Mouse (Mus musculus): ENCODE measurements around the gene Hyal2.
"Not testable (repeated sequence)": the region's sequence is repeated elsewhere in the genome, so short reads cannot be mapped to it uniquely, and the experiment has no call there.

The Hyal2 gene

DNA sequence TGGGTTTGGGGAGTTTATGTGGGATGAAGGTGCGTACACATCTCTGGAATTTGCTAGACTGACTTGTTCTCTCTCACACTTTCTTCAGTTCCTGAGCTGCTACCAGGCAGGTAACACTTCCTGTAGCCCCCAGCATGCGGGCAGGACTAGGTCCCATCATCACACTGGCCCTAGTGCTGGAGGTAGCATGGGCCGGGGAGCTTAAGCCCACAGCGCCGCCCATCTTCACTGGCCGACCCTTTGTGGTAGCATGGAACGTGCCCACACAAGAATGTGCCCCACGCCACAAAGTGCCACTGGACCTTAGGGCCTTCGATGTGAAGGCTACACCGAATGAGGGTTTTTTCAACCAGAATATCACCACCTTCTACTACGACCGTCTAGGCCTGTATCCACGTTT, 2.3 kb downstream of the Hyal2 start:
- no peak for DNase-seq (ENCODE audit: low spot score)

DNA sequence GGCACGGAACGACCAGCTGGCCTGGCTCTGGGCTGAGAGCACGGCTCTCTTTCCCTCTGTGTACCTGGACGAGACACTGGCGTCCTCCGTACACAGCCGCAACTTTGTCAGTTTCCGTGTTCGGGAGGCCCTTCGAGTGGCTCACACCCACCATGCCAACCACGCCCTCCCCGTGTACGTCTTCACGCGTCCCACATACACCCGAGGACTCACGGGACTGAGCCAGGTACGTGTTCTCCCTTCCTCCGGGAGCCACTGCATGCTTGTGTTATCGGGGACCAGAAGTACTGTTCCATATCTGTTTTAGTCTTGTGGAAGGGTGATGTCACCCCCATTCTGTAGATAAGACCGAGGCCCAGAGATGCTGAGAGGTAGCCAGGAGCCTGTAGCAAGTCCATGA, 3.1 kb downstream of the Hyal2 start:
- no peak for DNase-seq (ENCODE audit: low spot score)

DNA sequence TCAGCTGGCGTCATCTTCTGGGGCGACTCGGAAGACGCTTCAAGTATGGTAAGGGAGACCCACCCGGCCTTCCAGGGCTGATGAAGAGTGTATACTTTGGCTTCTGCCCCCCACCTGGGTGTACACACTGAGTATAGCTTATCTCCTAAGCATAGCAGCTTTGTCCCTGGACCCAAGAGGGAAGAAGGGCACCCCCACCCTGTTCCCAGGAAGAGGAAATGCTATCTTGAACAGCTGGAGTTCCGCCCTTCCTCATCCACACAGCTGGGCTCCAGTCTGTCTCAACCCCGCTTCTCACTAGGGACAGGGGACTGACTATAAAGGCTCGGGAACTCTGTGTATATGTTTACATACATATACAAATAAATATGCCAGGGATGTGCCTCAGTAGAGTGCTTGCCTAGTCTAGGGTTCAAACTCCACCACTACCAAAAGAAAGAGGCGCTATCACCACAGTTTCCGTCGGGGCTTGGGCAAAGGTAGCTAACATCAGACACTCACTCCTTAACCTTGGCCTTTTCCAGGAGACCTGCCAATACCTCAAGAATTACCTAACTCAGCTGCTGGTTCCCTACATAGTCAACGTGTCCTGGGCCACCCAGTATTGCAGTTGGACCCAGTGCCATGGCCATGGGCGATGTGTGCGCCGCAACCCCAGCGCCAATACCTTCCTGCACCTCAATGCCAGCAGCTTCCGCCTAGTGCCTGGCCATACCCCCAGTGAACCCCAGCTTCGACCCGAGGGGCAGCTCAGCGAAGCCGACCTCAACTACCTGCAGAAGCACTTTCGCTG, 4.0 kb downstream of the Hyal2 start:
- no peak for DNase-seq (ENCODE audit: low spot score)

DNA sequence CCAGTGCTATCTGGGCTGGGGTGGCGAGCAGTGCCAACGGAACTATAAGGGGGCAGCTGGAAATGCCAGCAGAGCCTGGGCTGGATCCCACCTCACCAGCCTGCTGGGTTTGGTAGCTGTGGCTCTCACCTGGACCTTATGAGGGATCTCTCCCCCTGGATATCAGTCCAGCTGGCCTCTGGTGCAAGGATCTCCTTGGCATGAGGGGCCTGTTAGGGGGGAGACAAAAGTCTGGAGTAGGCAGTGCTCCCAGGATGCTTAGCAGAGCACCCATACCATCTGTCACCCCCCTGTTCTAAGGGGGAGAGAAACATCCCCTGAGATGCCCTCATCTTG, 4.5 kb downstream of the Hyal2 start:
- DNase-seq (ENCODE audit: low spot score): no peak

DNA sequence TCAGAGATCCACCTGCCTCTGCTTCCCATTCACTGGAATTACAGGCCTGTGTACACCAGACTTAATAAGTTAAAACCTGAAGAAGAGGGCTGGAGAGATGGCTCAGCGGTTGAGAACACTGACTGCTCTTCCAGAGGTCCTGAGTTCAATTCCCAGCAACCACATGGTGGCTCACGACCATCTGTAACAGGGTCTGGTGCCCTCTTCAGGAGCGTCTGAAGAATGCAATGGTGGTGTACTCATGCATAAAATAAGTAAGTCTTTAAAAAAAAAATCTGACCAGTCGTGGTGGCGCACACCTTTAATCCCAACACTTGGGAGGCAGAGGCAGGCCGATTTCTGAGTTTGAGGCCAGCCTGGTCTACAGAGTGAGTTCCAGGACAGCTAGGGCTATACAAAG, 6.0 kb downstream of the Hyal2 start:
- not testable (repeated sequence) for DNase-seq (ENCODE audit: low spot score)

DNA sequence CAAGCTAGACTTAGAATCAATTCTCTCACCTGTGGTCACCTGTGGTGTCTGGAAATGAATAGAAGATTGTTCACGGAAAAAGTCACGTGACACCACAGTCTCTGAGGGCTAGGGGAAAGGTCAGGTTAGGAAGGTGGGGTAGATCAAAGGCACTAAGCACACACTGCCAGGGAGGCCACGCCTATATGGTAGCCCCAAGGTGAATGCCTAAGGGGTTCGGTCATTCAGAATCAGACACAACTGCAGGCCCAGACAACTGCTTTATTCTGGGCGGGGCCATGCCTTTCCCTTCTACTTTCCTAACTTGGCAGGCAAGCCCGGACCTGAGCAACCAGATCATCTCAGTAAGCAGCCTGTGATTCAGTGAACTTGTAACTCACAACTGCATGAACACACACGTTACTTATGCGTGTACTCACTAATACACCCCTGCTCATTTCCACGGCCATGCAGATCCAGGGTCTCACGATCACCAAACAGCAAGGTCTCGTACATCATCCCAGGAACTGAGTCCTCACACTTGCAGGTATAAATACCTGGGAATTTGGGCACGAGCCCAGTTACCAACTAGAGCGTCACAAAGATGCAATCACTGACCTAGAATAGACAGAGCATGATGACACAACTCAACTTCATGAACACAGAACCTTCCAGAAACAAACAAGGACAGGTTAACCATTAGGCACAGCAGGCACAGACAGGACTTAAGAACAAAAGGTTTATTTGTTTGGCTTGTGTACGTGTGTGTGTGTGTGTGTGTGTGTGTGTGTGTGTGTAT, 8.0 kb downstream of the Hyal2 start:
- DNase-seq (ENCODE audit: low spot score): no peak

DNA sequence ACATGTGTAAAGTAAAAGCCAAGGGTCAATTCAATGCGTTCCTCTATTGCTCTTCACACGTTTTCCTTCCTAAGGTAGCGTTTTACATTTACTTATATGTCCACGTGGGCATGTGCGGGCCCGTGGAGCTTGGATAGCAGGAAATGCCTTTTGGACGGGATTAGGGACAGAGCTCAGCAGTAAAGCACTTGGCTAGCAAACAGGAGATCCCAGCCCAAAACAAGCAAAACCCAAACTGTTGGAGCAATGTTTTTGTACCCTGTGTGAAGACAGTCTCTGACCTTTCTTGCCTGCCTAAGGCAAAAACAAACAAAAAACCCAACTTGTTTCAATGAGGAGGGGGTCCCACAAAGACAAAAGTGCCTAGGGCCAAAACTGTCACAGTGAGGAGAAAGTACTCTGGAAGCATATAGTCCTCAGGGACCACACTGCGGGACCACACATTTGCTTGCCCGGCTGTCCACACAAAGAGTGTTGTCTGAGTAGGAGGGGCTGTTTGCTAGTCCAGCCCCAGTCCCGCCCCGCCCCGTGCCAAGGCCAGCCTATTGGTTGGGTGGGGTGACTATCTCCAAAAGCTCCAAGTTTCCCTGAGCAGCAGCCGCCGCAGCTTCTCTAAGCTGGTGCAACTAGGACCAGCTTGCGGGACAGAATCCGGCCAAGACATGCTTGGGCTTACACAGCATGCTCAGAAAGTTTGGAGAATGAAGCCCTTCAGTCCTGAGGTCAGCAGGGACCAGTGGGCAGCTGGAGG, 8.8 kb downstream of the Hyal2 start, which contains the start of gene Hyal1:
Gene Hyal1 (plus strand): TSS at position 571 of the 751 bp plus-strand sequence.
- peak; percentile 73 for DNase-seq (ENCODE audit: low spot score)

DNA sequence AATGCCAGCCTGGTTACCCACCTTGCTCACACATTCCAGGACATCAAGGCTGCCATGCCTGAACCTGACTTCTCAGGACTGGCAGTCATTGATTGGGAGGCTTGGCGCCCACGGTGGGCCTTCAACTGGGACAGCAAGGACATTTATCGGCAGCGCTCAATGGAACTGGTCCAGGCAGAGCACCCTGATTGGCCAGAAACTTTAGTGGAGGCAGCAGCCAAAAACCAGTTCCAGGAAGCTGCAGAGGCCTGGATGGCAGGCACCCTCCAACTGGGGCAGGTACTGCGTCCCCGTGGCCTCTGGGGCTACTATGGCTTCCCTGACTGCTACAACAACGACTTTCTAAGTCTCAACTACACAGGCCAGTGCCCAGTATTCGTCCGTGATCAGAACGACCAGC, 10.1 kb downstream of the Hyal2 start:
- no peak for DNase-seq (ENCODE audit: low spot score)

DNA sequence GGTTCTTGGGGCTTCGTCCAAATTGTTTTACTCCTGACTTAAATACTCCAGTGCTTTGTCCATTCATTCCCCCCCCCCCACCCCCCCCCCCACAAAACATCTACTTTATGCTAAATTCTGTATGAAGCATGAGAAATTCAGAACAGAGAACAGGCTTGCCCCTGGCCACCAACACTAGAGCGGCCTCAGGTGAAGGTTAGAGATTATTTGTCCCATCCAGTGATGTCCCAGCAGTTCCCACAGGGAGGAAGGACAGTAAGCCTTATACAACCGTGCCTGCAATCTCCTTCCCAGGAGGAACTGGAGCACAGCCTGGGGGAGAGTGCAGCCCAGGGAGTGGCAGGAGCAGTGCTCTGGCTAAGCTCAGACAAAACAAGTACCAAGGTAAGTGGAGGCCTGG, 10.8 kb downstream of the Hyal2 start, which contains the start of gene Naa80:
Gene Naa80 (plus strand): TSS at position 301 of the 400 bp plus-strand sequence.
- DNase-seq (ENCODE audit: low spot score): no peak

DNA sequence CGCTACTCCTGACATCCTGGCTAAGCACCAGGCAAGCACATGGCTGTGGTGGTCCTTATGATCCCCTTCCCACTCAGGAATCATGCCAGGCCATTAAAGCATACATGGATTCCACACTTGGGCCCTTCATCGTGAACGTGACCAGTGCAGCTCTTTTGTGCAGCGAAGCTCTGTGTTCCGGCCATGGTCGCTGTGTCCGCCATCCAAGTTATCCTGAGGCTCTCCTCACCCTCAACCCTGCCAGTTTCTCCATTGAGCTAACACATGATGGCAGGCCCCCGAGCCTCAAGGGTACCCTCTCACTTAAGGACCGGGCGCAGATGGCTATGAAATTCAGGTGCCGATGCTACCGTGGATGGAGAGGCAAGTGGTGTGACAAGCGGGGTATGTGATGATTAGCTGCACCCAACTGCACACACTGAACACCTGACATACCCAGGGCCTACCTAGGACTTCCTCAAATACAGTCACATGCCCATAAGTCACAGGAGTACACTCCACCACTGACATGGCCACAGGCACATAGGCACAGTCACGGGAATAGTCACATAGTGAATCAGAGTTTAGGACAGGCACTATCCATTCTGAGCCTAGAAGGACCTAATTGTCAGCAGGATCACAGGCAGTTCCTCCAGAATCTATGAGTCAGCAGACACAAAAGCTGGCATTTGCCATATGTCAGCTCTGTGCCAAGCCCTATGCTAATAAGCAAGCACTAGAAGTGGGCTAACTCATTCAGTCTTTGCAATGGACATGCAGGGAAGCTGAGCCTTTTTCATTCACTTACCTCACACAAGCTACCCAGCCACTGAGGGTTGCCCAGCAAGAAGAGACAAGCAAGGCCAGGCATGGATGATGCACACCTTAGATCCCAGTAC, 11.5 kb downstream of the Hyal2 start:
- no peak for DNase-seq (ENCODE audit: low spot score)

DNA sequence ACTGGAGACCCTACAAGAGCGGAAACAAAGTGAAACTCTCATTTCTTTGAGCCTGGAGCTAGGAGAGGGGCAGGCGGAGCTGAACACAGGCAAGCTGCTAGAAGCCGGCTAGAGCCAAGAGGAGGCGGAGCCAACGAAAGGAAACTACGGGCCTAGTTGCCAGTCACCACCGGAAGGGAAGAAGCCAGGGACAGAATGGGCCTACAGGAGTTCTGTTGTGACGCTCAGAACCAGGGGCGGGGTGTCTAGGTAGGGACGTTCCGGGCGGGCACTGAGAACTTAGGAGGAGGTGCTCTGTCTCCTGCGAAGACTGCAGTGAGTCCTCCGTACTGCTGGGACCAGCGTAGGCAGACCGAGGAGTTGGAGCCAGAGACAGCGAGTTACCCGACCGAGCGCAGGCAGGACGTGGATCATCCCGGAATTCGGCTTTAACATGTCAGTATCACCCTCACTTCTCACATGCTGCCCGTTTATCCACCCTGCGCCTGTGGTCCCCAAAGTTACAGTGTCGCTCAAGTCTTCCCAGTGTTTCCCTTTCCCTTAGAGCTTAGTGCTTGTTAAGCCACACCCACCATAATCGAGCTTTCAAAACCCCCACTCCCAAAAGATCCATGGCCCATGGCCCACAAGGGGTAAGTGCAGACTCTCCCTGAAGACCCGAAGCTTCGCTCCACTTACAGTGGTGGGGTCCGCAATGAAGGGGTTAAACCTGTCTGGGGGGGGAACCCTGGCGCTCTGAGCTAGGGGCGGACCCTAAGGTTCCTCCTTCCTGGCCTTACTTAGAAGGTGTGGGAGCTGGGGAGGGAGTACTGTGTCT, 13.0 kb downstream of the Hyal2 start, which contains the start of gene Hyal3:
Gene Hyal3 (plus strand): TSS at position 318 of the 817 bp plus-strand sequence.
- peak; percentile 87 for DNase-seq (ENCODE audit: low spot score)

DNA sequence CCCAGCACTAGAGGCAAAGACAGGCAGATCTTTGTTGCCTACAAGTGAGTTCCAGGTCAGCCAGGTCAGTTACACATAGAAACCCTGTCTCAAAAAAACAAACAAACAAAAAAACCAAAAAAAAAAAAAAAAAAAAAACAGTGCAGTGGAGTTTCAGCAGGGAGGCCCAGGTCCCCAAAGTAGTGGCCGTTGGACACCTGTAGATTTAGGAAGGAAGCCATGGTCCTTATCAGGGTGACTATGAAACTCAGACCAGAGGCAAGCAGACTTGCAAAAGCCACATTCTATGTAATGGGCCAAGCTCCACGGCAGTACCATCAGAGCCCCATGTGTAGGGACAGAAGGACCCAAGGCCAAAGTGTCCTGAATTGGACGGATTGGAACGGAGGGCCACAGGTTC, 13.8 kb downstream of the Hyal2 start:
- no peak for DNase-seq (ENCODE audit: low spot score)

DNA sequence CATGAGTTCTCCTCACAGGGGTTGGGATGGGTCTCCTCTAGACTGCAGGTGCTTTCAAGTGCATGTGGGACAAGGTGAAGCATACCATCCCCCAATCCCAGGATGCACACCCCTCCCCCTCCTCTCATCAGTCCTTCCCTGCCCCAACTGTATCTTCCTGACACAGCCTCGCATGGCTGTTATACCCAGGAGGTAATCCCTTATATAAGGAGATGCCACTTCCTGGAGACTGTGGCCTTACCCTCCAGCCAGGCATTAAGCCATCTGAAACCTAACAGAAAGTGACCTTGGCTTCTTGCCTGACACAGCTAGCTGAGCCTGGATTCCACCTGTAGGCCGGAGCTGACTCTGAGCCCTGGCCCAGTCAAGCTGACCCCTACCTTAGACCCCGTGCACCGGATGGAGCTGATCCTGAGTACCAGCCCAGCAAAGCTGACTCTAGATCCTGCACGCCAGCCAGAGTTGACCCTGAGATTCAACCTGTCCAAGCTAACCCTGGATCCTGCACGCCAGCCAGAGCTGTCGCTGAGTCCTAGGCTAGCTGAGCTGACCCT, 14.8 kb downstream of the Hyal2 start:
- no peak for DNase-seq (ENCODE audit: low spot score)

DNA sequence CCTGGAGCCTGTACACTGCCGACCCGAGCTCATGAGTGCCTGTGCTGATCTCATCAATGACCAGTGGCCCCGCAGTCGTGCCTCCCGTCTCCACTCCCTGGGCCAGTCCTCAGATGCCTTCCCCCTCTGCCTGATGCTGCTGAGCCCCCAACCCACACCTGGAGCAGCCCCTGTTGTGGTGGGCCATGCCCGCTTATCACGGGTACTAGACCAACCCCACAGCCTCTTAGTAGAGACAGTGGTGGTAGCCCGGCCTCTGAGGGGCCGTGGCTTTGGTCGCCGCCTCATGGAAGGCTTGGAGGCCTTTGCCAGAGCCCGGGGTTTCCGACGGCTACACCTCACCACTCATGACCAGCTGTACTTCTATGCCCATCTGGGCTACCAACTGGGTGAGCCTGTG, 15.4 kb downstream of the Hyal2 start:
- no peak for DNase-seq (ENCODE audit: low spot score)

DNA sequence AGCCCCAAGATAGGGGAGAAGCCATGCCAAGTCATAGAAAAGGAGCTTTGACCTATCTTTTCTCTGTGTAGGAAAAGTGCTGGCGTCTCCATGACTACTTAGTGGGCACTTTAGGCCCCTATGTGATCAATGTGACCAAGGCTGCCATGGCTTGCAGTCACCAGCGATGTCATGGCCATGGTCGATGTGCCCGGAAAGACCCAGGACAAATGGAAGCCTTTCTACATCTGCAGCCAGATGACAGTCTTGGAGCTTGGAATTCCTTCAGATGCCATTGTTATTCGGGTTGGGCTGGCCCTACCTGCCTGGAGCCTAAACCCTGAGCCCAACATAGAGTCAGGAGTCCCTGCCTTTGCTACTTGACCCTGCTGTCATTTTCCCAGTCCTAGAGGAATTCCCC, 18.8 kb downstream of the Hyal2 start:
- no peak for DNase-seq (ENCODE audit: low spot score)

DNA sequence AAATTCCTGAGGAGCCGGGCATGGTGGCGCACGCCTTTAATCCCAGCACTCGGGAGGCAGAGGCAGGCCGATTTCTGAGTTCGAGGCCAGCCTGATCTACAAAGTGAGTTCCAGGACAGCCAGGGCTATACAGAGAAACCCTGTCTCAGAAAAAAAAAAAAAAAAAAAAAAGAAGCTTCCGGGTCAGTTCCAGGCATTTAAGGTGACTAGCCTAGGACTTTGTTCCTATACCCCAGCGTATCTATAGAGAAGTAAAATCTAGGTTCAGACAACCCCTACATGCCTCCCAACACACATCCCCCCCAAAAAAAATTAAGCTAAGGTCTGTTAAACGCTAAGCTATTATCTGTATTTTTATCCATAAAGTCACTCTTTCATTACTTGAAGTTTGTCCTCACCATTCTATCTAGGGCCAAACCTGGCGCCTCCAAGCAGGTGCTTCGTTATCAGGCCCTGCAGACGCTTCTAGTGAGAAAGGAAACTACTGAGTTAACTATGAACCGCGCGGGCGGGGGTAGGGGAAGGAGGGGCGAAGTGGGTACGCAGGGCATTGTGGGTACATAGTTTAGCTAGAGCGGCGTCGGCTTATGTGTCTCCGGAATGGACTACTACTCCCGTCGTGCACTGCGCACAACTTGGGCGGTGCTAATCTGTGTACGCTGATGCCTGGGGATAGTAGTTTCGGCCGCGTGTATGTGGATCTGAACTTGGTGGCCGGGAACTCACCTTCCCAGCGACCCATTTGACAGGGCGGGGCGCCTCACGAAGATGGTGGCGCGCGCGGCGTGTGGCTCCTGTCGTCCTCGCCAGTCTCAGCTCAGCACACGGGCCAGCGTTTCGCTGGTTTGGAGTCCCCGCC, 19.5 kb downstream of the Hyal2 start, which contains the start of gene Ifrd2:
Gene Ifrd2 (plus strand): TSS at position 669 of the 859 bp plus-strand sequence.
- DNase-seq (ENCODE audit: low spot score): peak; percentile 97

DNA sequence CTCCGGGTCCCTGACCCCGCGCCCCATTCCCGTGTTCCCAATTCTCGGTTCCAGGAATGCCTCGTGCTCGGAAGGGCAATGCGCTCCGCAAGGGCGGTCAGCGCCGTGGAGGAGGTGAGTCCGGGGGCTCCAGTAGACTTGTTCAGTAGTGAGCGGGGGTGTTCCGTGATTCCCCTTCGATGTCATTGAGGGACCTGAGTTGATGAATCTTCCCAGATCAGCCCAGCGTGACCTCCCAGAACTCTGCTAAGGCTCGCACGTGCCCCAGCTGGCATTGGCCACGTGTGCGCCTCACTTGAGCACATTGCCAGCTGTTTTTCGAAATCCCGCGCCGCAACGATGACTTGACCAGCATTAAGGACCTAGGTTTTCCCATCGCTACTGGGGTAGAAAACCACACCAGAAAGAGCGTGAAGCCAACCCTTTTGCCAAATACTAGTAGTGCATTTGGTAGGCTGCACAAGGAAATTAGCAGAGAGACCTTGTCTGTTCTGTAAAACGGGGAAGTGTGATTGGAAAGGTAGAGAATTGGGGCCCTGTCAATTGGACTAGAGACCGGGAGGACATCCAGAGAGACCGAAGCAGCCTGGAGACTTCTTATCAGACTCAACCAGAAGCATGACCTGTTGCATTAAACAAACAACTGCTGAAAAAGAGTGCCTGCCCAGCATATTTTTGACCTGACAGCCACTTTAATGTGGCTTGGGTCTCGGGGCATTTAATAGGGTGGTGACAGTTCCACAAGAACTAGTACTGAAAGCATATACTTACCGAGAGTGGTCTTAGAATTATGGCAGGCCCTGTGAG, 20.3 kb downstream of the Hyal2 start:
- DNase-seq (ENCODE audit: low spot score): no peak

DNA sequence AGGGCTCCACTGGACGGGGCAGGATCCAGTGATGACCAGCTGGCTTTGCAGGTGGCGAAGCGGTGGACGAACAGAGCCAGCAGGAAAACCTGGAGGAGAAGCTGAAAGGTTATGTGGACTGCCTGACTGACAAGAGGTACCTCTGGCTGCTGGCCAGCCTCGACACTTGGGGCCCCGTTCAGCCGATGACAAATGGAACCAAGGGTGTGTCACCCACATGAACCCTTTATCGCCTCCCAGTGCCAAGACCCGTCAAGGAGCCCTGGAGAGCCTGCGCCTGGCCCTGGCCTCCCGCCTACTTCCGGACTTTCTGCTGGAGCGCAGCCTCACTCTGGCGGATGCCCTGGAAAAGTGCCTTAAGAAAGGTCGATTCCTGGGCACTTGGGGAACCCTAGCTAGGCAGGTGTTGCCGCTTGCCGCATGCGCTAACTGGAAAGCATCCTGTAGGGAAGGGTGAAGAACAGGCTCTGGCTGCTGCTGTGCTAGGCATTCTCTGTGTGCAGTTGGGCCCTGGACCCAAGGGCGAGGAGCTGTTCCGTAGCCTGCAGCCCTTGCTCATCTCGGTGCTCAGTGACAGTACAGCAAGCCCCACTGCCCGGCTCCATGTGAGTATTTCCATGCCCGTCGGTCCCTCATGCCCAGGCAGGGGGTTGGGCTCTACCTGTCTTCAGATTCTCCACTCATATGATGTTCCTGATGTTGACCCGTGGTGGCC, 22.5 kb downstream of the Hyal2 start:
- no peak for DNase-seq (ENCODE audit: low spot score)

Measured in testis, postnatal 14 days (tissue).